Mouse (Mus musculus): ENCODE data around the gene Gm21764.
"Not testable (repeated sequence)": the region's sequence is repeated elsewhere in the genome, so short reads cannot be mapped to it uniquely, and the experiment has no call there.

Gene Gm21764

GRCm38 (mm10) chrY:18061712-18062111 is at the start of gene Gm21764:
Gm21764 (minus strand) TSS chrY:18061812.
- DNase-seq (ENCODE audit: extremely low read depth, insufficient read length, low spot score): not testable (repeated sequence)

GRCm38 (mm10) chrY:18088816-18089215 is 27.2 kb upstream of the Gm21764 start, which contains the start of gene Ssty1:
Ssty1 (plus strand) TSS chrY:18089116.
- not testable (repeated sequence) for DNase-seq (ENCODE audit: extremely low read depth, insufficient read length, low spot score)

Measured in 3134 (cell line).